Mouse (Mus musculus) layer of hippocampus, adult 9-10 months (tissue): ENCODE measurements around the gene Tmem184b.
A peak's percentile ranks its signal among the peaks of the same experiment; 100 is the strongest.

Experiments used
- DNase-seq: peaks from one replicate; pipeline ENCODE4 v3.0.0; 2022; ENCODE audit warnings: low spot score

Gene Tmem184b

GRCm38 (mm10) chr15:79366402-79366801, 37.0 kb downstream of the Tmem184b start:
- DNase-seq: no peak

DNA sequence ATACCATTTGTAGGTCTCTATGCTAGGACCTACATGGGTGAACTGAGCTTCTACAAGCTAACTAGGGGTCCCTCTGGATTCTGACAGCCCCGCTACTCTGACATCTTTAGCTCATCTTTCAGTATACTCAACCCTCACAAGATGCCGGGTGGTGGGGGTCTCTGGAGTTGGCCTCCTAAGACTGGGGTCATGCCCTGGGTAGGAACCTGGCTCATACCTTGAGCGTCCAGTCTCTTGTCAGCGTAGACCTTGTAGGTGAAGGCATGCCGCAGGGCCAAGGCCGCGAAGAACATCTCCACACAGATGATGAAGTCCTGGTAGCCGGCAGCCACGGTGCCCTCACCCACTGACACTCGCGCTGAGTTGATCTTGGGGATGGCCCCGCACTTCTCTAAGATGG, 38.3 kb downstream of the Tmem184b start:
- no peak for DNase-seq

- no peak for DNase-seq
These were observed 39.2 kb downstream of the Tmem184b start for GRCm38 (mm10) chr15:79364120-79364519.

DNA sequence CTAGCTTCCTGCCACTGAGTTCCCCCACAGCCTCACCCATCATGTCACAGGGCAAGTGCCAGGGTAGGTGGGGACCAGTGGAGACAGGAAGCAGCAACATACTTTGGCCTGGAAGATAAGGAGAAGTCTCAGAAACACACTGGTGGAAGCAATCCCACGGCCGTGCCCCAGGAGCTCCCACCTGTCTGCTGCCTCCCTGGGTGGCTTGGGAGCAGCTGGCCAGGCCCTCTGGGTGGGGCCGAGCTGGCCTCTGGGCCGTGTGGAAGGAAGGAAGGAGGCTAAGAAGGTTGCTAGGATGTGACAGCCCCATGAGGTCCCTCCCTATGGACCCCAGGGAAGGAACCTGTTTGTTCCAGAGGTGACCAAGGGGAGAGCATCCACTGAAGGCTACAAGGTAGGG, 42.3 kb downstream of the Tmem184b start:
- no peak for DNase-seq

DNA sequence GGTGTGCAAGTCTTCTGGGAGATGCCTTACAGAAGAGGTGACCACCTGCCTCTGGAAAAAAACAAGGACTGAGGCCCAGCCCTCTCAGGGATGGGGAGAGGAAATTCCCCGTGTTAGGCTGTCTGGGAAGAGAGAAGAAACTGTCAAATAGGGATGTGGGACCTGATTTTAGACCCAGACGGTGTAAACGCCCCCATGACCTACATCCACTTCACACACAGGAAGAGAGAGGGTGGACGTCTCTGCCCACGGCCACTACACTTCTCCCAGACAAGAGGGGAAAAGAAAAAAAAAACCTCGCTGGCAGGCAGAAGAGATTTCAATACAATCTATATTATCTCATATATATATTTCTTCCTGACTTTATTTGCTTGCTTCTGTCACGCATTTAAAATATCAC, 43.0 kb downstream of the Tmem184b start:
- no peak for DNase-seq

GRCm38 (mm10) chr15:79359954-79360353, 43.4 kb downstream of the Tmem184b start:
- DNase-seq: no peak

DNA sequence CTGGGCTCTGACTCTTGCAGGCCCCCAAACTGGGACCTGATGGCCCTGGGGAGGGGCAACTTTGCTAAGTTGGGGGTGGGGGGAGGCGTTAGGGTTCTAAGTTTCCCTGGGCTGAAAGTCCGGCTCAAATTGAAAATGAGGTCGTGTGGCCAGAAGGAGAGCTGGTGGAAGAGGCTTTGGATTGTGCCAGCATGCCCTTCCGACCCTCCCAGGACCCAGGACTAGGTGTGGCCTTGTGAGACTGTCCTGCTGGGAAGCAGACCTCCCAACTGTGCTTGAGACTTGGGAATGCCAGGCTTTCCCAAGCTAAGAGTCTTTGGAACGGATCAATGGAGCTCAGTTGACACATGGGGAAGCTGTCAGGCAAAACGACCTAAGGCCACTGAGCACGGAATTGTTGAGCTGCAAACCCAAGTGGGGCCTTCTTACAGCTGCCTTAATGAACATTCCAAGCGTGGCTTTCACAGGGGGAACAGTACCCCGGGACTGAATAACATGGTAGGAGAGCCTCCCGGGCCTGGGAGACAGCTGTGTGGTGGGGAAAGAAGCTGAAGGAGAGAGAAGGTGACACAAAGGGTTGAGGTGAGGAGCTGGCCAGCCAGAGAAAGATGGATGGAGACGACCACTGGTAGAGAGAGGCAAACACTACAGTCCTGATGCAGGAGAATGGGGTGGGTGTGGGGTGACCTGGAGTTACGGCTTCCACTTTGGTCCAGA, 45.2 kb downstream of the Tmem184b start:
- DNase-seq: no peak

- DNase-seq: no peak
These were observed 46.1 kb downstream of the Tmem184b start for GRCm38 (mm10) chr15:79357036-79357911.

- no peak for DNase-seq
These were observed 46.9 kb downstream of the Tmem184b start for GRCm38 (mm10) chr15:79356481-79356880.

DNA sequence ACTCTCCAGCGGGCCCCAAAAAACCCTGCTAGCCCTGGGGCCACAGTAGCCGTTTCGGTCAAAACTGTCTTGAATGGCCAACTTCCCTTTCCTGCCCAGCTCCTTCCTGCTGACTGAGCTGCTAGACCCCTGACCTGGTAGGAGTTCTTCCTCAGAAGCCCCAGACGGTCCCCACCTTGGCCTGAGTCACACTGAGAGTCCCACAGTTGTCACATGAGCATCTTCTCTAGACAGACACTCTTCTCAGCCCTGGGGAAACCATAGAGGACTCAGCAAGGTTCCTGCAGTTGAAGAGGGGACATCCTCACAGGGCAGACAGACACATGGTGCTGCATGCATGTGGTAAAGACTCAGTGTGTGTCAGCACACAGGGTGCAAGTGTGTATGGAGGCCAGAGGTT, 48.8 kb downstream of the Tmem184b start:
- no peak for DNase-seq

- no peak for DNase-seq
These were observed 49.6 kb downstream of the Tmem184b start for GRCm38 (mm10) chr15:79353690-79354305.

- no peak for DNase-seq
These were observed 50.9 kb downstream of the Tmem184b start for GRCm38 (mm10) chr15:79352479-79352878.

GRCm38 (mm10) chr15:79351331-79351767, 52.0 kb downstream of the Tmem184b start:
- no peak for DNase-seq

- DNase-seq: no peak
These were observed 52.5 kb downstream of the Tmem184b start for GRCm38 (mm10) chr15:79350866-79351265.

GRCm38 (mm10) chr15:79348651-79349050, 54.7 kb downstream of the Tmem184b start:
- DNase-seq: no peak

DNA sequence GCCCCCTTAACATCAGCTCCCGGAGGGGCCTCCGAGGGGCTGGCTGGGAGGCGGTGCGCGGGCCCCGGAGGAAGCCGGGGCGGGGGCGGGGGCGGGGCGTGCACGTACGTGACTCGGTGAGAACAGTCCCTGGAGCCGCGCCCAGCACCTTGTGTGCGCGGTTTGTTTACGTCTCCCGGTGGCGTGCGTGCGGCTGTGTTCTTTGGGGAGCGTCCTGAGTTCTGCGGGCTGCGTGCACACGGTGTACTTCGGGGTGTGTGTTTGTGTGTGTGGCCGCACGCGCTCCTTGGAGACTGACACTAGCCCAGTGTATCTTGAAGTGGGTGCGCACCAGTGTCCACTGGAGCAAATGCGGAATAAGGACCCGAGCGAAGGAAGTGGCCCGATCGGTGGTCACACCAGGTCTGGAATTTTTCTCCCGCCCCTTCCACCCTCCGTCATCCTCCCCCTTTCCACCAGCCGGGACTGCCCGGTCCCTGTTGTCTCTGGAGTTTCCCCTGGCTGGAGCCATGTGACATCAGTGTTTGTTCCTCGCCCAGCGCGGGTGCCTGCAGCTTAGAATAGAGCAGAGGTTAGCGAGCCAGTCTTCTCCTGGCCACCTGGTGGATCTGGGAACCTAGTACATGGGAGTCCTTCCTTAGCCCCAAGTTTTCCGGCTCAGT, 55.4 kb downstream of the Tmem184b start:
- DNase-seq: no peak

GRCm38 (mm10) chr15:79347165-79347844, 56.1 kb downstream of the Tmem184b start:
- peak; percentile 67 for DNase-seq

- DNase-seq: no peak
These were observed 57.1 kb downstream of the Tmem184b start, which contains the start of gene Maff for GRCm38 (mm10) chr15:79346051-79346793. Gene Maff (plus strand): TSS chr15:79346621.

DNA sequence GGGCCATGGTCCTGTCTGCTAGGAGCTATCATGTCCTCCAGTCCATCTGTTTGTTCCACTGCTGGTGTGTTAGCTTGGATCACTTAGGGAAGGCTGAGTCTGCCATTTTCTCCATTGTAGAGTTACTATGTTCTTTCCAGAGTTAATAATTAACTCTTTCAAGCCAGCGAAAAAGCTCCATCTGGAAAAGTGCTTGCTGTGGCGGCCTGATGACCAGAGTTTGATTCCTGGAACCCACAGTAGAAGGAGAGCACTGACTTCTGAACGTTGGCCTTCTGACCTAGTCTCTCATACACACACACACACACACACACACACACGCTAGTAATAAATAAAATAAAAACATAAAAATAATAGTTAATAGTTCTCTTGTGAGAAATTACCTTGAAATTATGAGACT, 58.7 kb downstream of the Tmem184b start:
- no peak for DNase-seq

- no peak for DNase-seq
These were observed 60.6 kb downstream of the Tmem184b start for GRCm38 (mm10) chr15:79342641-79343337.
